Mouse (Mus musculus): ENCODE data around the gene Sipa1l3.
A peak's percentile ranks its signal among the peaks of the same experiment; 100 is the strongest.

Gene Sipa1l3

GRCm38 (mm10) chr7:29406855-29407254, 111.6 kb downstream of the Sipa1l3 start:
- DNase-seq = no peak

- no peak for DNase-seq
These were observed 114.3 kb downstream of the Sipa1l3 start for GRCm38 (mm10) chr7:29404126-29404525.

GRCm38 (mm10) chr7:29402015-29402414, 116.4 kb downstream of the Sipa1l3 start:
- DNase-seq = no peak

GRCm38 (mm10) chr7:29400451-29400850, 118.0 kb downstream of the Sipa1l3 start:
- DNase-seq = no peak

- DNase-seq = no peak
These were observed 119.4 kb downstream of the Sipa1l3 start for GRCm38 (mm10) chr7:29399056-29399455.

GRCm38 (mm10) chr7:29397486-29397885, 121.0 kb downstream of the Sipa1l3 start:
- DNase-seq = no peak

- DNase-seq = no peak
These were observed 121.5 kb downstream of the Sipa1l3 start for GRCm38 (mm10) chr7:29396943-29397340.

- no peak for DNase-seq
These were observed 122.1 kb downstream of the Sipa1l3 start for GRCm38 (mm10) chr7:29396216-29396942.

- DNase-seq = no peak
These were observed 123.3 kb downstream of the Sipa1l3 start for GRCm38 (mm10) chr7:29395179-29395578.

- DNase-seq = no peak
These were observed 125.1 kb downstream of the Sipa1l3 start for GRCm38 (mm10) chr7:29393292-29393691.

GRCm38 (mm10) chr7:29392805-29393204, 125.6 kb downstream of the Sipa1l3 start:
- DNase-seq = no peak

- no peak for DNase-seq
These were observed 126.5 kb downstream of the Sipa1l3 start for GRCm38 (mm10) chr7:29391761-29392512.

- DNase-seq = no peak
These were observed 127.2 kb downstream of the Sipa1l3 start for GRCm38 (mm10) chr7:29391112-29391760.

GRCm38 (mm10) chr7:29390234-29390633, 128.2 kb downstream of the Sipa1l3 start:
- no peak for DNase-seq

- no peak for DNase-seq
These were observed 130.8 kb downstream of the Sipa1l3 start for GRCm38 (mm10) chr7:29387524-29388068.

- no peak for DNase-seq
These were observed 132.1 kb downstream of the Sipa1l3 start for GRCm38 (mm10) chr7:29386349-29386748.

GRCm38 (mm10) chr7:29385791-29386190, 132.7 kb downstream of the Sipa1l3 start:
- DNase-seq = no peak

- DNase-seq = peak; percentile 88
These were observed 135.2 kb downstream of the Sipa1l3 start for GRCm38 (mm10) chr7:29383255-29383654.

- DNase-seq = no peak
These were observed 136.9 kb downstream of the Sipa1l3 start for GRCm38 (mm10) chr7:29381466-29382040.

GRCm38 (mm10) chr7:29374054-29374453, 144.4 kb downstream of the Sipa1l3 start:
- no peak for DNase-seq

- DNase-seq = no peak
These were observed 146.3 kb downstream of the Sipa1l3 start for GRCm38 (mm10) chr7:29372123-29372522.

GRCm38 (mm10) chr7:29370031-29370430, 148.4 kb downstream of the Sipa1l3 start:
- DNase-seq = no peak

- no peak for DNase-seq
These were observed 150.5 kb downstream of the Sipa1l3 start for GRCm38 (mm10) chr7:29368004-29368320.
